In the genomic region with DNA sequence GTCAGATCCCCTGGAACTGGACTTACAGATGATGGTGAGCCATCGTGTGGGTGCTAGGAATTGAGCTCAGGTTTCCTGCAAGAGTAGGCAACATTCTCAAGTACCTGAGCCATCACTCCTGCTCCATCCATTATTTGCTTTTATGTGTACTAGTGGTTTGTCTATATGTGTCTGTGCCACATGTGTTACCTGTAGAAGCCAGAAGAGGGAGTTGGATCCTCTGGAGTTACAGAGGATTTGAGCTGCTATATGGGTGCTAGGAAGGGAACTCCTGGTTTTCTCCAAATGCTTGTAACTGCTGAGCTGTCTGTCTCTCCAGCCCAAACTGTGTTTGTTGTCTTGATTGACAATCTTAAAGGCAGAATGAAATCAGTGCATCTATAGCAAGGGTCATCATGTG, we compare ENCODE assay signal across 10 mouse cellular contexts. TPM values are rescaled to one million over a fixed set of nuclear protein-coding genes. Genes with fewer than 3 reads are reported as not detected.
DNase-seq lines count a peak whose midpoint lies in the region; ATAC-seq and TF ChIP-seq lines count a peak whose summit lies in the region.
"Had no signal": no experiment of that assay in that cellular context is flagged by ENCODE, and none has a peak within 500 bp of the region (broad histone marks: within the 10 kb centered on the region; RNA-seq: fewer than 3 reads in every experiment).

No protein-coding gene starts in this region.

- H3K4me3 ChIP-seq in liver, adult 2 months (ENCODE audit: insufficient read depth, low read depth, low read length), result no peak overlapping the region
- H3K4me3 ChIP-seq in liver, embryonic 11.5 days (ENCODE audit: low read depth, low read length), result no peak overlapping the region
- H3K4me3 ChIP-seq: myocyte had no signal

- no peak for TF ChIP-seq POLR2A in liver, adult 2 months (IDR thresholded peaks at IDR 0.05; ENCODE audit: extremely low read depth, insufficient read depth, low read length)

- DNase-seq in adrenal gland, postnatal 14 days, result peak; percentile 24
- no peak for DNase-seq in adrenal gland, postnatal 36 days
- DNase-seq in liver, adult 2 months (ENCODE audit: extremely low read depth, low read depth, low spot score), result peak; percentile 13
- DNase-seq in liver, embryonic 11.5 days (ENCODE audit: low spot score), result no peak
- DNase-seq in brain, adult 2 months (ENCODE audit: low read depth, low spot score), result peak; percentile 45
- DNase-seq in naive thymus-derived CD4-positive, alpha-beta T cell, adult 2 months (ENCODE audit: low read depth), result peak; percentile 39
- DNase-seq in left cerebral cortex, adult 11 months (ENCODE audit: low spot score), result no peak
- DNase-seq: gastrocnemius, postnatal 10 days had no signal

- H3K79me2 ChIP-seq in liver, adult 2 months (ENCODE audit: control insufficient read depth, insufficient read depth, low read length), result peaks cover 3% of the 10 kb centered on the region; the same call in 1 of the 2 replicates

- H3K4me2 ChIP-seq in liver, embryonic 11.5 days, result no peak overlapping the region

- H3K9ac ChIP-seq in liver, adult 2 months (ENCODE audit: low read depth, low read length), result no peak overlapping the region
- no peak overlapping the region for H3K9ac ChIP-seq in liver, embryonic 11.5 days (ENCODE audit: low read depth, low read length)

- H3K27ac ChIP-seq in liver, adult 2 months (replicated peaks; ENCODE audit: insufficient read depth, low read depth, low read length), result no peak overlapping the region
- H3K27ac ChIP-seq in liver, embryonic 11.5 days (ENCODE audit: low read depth, low read length), result no peak overlapping the region

- no peaks in the 10 kb centered on the region for H3K27me3 ChIP-seq in liver, adult 2 months (ENCODE audit: control insufficient read depth, insufficient read depth, low read length)
- no peaks in the 10 kb centered on the region for H3K27me3 ChIP-seq in liver, embryonic 11.5 days (replicated peaks; ENCODE audit: control insufficient read depth, insufficient read depth, low read length)

- 95% methylated on average over 1 of the region's 1 CpGs for WGBS in liver, adult 2 months
- whole genome bisulfite sequencing in liver, embryonic 11.5 days, result 86% methylated on average over 1 of the region's 1 CpGs

- no peak; the same call in 1 of the 2 replicates for ATAC-seq in liver, embryonic 11.5 days (replicated peaks; ENCODE audit: low FRiP score)
- ATAC-seq in cerebellum, adult (ENCODE audit: insufficient number of reproducible peaks, low FRiP score, low TSS enrichment), result no peak

- no peak for TF ChIP-seq CTCF in liver, adult 2 months (IDR thresholded peaks at IDR 0.05; ENCODE audit: low read depth, low read length)

- H3K4me1 ChIP-seq in liver, adult 2 months (ENCODE audit: control insufficient read depth, insufficient read depth, low read length), result no peaks in the 10 kb centered on the region
- H3K4me1 ChIP-seq in liver, embryonic 11.5 days (replicated peaks; ENCODE audit: control insufficient read depth, insufficient read depth, low read length), result no peaks in the 10 kb centered on the region

- no peaks in the 10 kb centered on the region for H3K9me3 ChIP-seq in liver, embryonic 11.5 days (ENCODE audit: control insufficient read depth, low read length)

- H3K36me3 ChIP-seq in liver, adult 2 months (ENCODE audit: control insufficient read depth, insufficient read depth, low read length), result peaks cover 54% of the 10 kb centered on the region
- peaks cover 18% of the 10 kb centered on the region for H3K36me3 ChIP-seq in liver, embryonic 11.5 days (ENCODE audit: control insufficient read depth, insufficient read depth, low read length)

RNA-seq across cellular contexts. Expression of a gene that starts 8.3 kb away (rescaled TPM):
- 37.2 and 37.4 TPM in 2 replicates for total RNA-seq in adrenal gland, postnatal 14 days (2021)
- 10 to 100 TPM; 35.2 to 38.5 TPM for total RNA-seq in adrenal gland, postnatal 36 days (2021)
- 11.5 and 15.6 TPM in 2 replicates for total RNA-seq in liver, adult 2 months (2014; rRNA removed)
- polyA plus RNA-seq in liver, adult 2 months (2012; rRNA removed), result 12.1 and 15.6 TPM in 2 replicates
- polyA plus RNA-seq in liver, embryonic 11.5 days (2014; fragmentation: Nextera tagmentation; extraction: Ambion mirVana), result 17.2 and 19.2 TPM in 2 replicates

RNA-seq across cellular contexts. Expression of a gene that starts 8.5 kb away (rescaled TPM):
- total RNA-seq in adrenal gland, postnatal 14 days (2021), result 86.6 and 89.9 TPM in 2 replicates
- total RNA-seq in adrenal gland, postnatal 36 days (2021), result 10 to 100 TPM; 94.6 to 95.6 TPM
- 48.5 and 50.3 TPM in 2 replicates for total RNA-seq in liver, adult 2 months (2014; rRNA removed)
- 42.8 and 48.6 TPM in 2 replicates for polyA plus RNA-seq in liver, adult 2 months (2012; rRNA removed)
- 84.8 and 96.2 TPM in 2 replicates for polyA plus RNA-seq in liver, embryonic 11.5 days (2014; fragmentation: Nextera tagmentation; extraction: Ambion mirVana)

RNA-seq across cellular contexts. Expression of a gene that starts 44.8 kb away (rescaled TPM):
- total RNA-seq in adrenal gland, postnatal 14 days (2021), result 32.0 and 37.3 TPM in 2 replicates
- 10 to 100 TPM; 21.2 to 21.6 TPM for total RNA-seq in adrenal gland, postnatal 36 days (2021)
- 5.2 and 7.5 TPM in 2 replicates for total RNA-seq in liver, adult 2 months (2014; rRNA removed)
- 29.9 and 53.7 TPM in 2 replicates for polyA plus RNA-seq in liver, adult 2 months (2012; rRNA removed)
- 65.2 and 65.9 TPM in 2 replicates for polyA plus RNA-seq in liver, embryonic 11.5 days (2014; fragmentation: Nextera tagmentation; extraction: Ambion mirVana)

RNA-seq across cellular contexts. Expression of a gene that starts 51.0 kb away (rescaled TPM):
- total RNA-seq in adrenal gland, postnatal 14 days (2021), result not detected in 2 replicates
- total RNA-seq in adrenal gland, postnatal 36 days (2021), result not detected
- total RNA-seq in liver, adult 2 months (2014; rRNA removed), result 3.6 and 14.6 TPM in 2 replicates
- polyA plus RNA-seq in liver, adult 2 months (2012; rRNA removed), result 13.9 and 35.5 TPM in 2 replicates
- polyA plus RNA-seq in liver, embryonic 11.5 days (2014; fragmentation: Nextera tagmentation; extraction: Ambion mirVana), result 4.3 and 4.8 TPM in 2 replicates
- total RNA-seq: gastrocnemius, postnatal 10 days had no signal

Comparison
In these comparisons a context has a peak if more than half of its experiments do, and no peak if none do; other contexts are left out.
1. DNase-seq: peak in adrenal gland, postnatal 14 days (single experiment), liver, adult 2 months (single experiment), brain, adult 2 months (single experiment) and naive thymus-derived CD4-positive, alpha-beta T cell, adult 2 months (single experiment); none in adrenal gland, postnatal 36 days (0 of 2), liver, embryonic 11.5 days (single experiment) and left cerebral cortex, adult 11 months (single experiment).